Mouse (Mus musculus) frontal cortex, postnatal 14 days (tissue): ENCODE data around the gene Tmem129.

Source experiments
- DNase-seq, 2 experiments: peaks; one replicate each; pipeline ENCODE4 v3.0.0; 2022; ENCODE audit warnings: low spot score in 2 of 2

Tmem129 gene

DNA sequence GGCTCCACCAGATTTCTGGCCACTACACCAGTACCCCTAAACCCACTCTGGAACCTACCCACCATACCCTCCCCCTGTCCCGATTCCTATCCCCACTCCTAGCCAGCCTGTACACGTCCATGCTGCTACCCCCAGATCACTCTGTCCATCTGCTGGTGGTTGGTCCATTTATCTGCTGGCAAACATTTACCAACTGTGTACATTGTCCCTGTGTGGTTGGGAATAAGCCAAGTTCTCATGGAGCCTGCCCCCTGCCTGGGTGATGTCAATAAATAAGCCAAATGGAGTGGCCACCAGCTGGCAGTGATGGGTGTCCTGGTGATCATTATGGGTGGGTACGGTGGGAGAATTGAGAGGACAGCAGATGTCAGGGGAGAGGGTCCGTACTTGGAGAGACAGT, 28.9 kb upstream of the Tmem129 start:
- DNase-seq: no peak

DNA sequence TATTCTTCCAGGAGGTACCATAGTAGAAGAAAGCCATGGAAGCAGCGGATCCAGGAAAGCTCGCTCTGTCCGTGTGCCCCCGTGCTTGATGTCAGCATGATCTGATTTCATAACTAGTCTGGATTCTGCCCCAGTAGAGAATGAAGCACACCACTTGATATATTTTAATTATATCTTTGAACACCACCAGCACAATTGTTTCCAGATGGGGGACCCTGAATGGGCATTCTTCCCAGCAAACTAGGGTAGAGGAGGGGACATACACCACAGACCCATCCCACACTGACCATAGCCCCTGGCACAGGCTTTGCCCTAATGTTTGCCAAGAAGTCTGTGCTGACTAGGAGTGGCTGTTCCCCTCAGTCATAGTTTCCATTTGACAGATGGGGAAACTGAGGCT, 26.7 kb upstream of the Tmem129 start:
- no peak for DNase-seq

DNA sequence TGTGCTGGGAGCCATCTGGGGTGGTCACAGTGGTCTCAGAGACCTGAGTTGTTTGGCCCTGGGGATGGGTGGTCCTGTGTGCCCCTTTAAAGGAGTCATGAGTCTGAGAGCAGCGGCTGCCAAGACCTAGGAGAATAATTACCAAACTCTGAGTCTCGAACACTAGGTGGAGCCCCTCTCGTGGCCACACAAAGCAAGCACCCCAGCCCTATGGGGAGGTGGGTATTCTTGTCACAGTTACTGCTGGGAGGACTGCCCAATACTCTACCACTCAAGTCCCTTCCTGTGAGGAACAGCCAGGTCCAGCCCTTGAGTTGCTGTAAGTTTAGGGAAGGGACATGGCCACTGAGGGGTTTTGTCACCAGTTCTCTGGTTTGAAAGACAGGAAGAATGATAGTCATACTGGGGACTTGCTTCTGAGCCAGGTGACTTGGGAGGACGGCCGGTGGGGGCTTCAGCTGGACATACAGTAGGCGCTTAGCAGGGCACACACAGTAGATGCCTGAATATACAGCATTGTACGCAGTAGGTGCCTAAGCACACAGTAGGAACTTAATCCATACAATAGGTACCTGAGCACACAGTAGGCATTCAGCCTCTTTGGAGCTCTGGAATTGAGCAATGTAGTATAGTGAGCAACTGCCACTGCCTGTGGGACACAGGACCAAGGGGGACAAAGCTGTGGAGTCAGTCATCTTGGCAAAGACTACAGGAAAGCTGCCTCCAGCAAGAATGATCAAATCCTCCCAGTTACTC, 25.9 kb upstream of the Tmem129 start:
- no peak for DNase-seq

DNA sequence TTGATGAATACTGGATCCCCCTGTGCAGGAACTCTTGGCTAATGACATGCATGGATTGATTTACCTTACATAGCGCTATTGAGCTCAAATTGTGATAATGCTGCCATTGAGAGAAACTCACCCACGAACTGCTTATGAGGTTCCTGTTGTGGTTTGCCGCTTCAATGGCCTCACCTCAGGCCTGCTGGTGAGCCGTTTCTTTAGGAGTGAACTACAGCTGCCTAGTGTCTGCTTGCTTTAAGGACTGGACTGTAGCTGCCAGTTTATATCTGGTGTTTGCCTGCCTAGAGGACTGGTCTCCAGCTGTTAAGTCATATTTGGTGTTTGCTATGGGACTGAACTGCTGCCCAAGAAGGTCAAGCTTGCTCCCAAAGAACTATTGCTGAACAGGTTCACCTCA, 24.7 kb upstream of the Tmem129 start:
- no peak for DNase-seq

DNA sequence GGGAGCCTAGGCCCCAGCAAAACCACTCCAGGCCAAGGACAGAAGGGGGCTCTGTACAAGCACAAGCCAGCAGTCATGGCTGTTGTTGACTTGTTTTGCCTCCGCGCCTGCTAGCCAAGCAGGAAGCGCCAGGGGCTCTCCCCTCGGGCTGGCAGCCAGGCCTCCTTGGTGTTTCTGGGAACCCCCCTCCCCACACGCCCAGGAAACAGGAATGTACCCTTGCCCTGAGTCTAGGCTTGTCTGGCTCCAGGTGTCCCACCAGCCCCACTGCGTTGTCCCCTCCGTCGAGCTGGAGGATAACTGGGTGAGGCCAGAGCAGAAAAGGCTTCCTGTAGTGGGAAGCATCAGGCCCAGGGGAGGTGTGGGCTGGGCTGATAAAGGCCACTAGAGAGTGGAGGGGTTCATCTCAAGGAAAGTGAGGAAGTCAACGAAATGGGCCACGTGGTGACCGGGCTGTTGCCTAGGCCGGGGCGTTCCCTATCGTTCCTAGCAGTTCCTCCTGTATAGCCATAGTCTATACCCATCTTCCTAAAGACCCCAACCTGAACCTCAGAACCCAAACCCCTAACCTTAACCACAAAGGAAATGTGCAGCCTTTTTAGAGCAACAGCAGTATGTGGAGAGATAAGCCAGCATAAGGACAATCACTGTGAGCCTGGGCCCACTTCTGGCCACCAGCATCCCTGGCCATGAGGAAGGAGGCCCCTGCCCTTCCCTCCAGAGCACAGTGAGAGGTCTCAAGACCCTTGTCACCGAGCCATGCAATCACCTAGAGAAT, 23.6 kb upstream of the Tmem129 start:
- no peak for DNase-seq

DNA sequence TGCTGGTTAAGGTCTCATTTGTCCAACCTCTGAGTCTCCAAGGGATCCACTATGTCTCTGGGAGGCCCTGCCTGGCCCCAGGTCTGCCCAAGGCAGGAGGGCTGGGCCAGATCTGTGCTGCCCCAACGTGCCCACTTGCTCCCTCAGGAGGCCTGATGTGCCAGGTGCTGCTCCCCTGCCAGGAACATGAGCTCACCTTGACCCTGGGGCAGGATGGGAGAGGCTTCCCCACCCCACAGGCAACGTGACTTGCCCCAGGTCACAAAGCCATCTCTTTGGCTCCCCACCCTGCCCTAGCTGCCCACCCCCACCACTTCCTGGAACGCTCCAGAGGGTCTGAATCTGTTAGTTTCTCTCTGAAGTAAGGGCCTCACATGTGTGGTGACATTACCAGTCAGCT, 22.8 kb upstream of the Tmem129 start:
- DNase-seq: no peak

DNA sequence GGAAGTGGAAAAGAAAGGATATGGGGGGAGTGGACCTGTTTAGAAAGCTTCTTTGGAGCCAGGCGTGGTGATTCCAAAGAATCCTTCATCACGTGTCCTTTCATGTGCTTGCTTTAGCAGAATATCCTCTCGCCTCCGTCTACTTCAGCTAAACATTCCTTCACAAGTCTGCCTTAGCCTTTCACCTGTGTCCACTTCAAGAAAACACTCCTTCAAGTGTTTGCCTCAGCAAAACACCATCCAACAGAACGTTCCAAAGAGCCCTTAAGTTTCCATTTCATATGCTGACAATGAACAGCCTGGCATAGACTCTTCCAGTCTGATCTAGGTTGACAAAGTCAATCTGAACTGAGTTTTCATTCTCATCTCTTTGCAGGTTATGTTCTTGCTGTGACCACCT, 20.0 kb upstream of the Tmem129 start:
- no peak for DNase-seq

DNA sequence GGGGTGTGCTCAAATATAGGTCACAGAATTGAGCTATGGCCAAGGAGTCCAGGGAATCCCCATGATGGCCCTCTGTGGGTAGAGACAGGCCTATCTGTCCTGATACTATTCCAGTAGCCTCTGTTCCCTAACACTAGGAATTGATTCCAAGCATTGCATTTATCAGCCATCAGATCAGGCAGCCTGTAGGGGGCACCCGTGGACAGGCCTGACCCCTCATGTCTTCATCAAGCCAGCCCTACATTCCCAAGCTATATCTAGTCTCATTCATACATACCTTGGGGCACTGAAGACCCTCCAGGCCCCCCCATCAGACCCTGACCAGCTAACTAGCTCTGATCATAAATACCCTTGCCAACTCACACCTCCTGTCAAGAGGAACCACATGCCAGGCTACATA, 17.7 kb upstream of the Tmem129 start:
- peak in 1 of 2 experiments; percentile 39 for DNase-seq

DNA sequence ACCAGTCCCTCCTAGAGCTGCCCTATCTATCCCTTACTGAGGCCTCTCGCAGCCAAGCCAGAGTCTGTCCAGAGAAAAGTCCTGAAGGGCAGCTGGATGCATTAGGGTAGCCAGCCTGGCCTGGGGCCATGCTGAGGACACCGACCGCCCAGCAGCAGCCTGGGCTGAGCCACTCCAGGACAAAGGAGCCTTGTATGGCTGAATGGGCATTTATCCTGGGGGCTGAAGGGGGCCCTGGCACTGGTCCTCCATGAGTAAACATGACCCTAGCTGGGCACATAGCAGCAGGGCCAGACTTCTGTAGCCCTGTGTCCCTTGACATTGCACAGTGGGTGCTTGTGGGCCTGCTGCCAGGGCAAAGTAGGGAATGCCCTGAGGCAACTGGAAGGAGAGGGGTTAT, 16.2 kb upstream of the Tmem129 start:
- peak in 1 of 2 experiments; percentile 45 for DNase-seq

DNA sequence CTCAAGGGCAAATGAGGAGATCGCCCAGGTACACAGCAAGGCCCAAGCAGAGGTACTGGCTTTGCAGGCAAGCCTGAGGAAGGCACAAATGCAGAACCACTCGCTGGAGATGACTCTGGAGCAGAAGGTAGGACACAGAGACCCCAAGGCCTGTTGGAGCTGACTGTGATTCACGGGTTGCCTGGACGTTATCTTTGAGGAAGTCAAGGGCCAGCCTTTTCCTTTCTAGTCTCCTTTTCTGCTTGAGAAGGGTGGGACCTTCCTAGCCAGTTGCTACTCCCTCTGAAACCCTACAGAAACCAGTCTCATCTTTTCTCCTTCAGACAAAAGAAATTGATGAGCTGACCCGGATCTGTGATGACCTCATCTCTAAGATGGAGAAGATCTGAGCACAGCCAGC, 13.4 kb upstream of the Tmem129 start:
- no peak for DNase-seq

DNA sequence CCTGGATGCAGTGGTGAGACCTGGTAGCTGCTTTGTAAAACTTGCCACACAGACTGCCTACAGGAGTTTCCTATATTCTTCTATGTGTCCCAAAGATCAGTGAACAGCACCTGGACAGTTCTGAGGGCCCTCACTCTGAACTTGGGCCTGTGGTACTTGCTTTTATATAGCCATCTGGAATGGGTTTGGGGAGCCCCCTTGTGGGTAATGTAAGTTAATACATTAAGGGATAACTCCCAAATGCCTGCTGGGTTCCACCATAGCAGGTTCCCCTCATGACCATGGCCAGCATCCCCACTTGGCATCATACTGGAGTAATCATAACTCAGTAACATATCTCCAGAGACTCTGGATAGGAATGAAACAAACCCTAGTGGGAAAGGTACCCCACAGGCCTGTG, 10.0 kb upstream of the Tmem129 start:
- DNase-seq: no peak

DNA sequence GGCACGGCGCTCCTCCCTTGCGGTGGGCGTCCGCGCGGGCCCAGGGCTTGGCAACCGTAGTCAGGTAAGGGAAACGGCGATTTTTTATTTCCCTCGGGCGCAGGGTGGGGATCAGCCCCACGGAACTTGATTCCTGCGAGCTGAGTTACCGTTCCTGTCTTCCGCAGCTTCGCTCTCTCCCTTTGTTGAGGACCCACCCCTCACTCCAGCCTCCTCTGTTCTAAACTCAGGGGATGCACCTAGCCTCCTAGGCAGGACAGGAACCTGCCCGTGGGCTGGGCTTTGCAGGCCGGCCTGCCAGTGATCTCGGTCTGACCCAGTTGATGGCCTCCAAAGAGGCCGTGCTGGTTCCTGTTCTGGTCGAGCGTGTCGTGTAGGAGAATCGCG, 441 bp upstream of the Tmem129 start:
- DNase-seq: no peak

DNA sequence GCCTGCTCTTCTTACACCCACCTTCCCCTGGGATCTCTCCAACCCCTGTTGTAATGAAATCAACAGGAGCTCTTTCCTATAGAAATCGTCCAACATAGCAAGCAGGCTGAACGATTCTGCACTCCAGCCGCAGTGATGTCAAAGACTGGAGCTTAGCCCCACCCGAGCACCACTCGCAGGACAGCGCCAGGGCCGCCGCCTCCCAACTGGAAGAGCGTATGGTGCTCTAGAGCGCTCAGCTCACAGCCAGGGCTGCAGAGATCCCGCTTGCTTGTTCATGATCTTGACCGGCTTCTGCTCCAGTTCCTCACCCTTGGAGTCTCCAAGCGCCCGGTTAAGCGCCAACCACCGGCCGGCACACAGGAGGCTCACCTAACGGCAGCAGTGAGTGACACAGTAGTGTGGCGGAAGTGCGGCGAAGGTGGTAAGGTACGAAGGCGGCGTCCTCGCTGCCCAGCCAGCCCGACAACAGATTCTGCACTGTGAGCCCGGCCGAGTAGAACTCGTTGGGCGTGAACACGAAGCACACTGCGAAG, 897 bp downstream of the Tmem129 start:
- no peak for DNase-seq

DNA sequence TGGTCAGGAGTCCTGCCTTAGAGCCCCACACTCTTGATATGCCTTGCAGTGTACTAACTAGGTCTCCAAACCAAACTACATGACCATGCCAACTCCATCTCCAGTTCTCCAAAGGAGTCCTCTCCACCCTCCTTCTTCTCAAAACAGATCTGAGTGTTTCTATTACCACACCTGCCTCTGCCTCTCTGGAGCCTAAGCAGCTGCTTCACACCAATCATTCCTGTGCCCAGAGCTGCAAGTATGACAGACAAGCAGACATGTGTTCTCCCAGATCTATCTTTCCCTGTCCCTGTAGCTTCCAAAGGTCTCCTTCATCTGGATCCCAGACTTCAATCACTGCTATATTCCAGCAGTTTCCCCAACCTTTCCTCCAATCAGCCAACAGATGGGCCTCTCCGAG, 1.5 kb downstream of the Tmem129 start:
- DNase-seq: no peak

DNA sequence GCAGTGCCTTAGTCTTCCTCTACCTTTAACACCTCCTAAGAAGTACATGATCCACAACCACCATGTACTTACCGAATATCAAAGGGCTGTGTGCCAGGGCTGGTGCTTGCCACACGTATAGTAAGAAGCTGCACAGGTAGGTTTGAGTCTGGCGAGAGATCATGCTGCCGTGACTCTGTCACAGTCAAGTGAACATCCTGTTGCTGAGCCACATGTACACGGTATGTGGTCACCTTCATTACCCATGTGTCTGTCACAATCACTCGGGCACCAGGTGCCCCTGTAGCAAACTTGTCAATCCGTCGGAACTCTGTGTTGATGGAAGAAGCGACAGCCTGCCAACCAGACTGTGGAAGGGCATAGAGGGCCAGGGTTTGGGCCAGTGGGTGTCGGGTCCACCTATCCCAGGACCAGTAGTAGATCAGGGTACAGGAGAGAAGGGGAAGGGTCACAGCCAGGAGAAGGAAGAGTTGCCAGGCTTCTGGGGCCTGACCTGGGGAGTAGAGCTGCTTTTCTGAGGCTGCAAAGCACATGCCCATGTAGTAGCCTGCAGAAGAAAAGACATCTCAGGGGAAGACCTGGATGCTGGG, 2.9 kb downstream of the Tmem129 start:
- DNase-seq: no peak

DNA sequence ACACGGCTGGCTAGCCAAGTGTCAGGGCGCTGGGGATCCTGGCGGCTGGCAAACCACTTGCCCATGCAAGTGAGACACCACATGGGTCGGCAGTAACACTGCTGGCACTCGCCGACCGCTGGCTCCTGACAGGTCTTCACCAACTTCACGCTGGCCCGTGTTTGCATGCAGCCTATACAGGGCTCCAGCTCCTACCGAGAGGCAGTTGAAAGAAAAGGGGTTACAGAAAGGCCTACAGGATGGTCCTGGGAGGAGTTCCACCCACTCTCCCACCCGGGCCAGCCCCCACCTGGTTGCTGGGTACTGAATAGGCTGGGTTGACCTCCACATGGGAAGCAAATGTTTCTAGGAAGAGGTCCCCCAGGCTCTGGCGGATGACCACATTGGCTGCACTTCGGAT, 3.8 kb downstream of the Tmem129 start:
- no peak for DNase-seq

DNA sequence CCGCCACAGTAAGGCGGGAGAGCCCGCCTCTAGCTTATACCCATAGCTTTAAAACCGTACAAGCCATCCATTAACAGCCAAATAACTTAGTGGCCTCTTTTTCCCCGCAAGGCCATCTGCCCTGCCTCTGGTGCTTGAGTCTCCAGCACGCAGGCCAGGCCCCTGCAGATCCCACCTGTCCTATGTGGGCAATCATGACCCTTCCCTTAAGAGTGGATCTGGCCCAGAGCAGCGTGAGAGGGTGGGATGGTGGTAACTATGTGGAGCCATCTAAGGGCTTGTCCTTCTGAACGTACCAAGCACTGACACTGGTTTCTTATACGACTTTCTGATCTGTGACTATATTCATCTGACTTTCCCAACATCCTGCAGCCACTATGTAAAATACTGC, 5.4 kb downstream of the Tmem129 start:
- no peak for DNase-seq

DNA sequence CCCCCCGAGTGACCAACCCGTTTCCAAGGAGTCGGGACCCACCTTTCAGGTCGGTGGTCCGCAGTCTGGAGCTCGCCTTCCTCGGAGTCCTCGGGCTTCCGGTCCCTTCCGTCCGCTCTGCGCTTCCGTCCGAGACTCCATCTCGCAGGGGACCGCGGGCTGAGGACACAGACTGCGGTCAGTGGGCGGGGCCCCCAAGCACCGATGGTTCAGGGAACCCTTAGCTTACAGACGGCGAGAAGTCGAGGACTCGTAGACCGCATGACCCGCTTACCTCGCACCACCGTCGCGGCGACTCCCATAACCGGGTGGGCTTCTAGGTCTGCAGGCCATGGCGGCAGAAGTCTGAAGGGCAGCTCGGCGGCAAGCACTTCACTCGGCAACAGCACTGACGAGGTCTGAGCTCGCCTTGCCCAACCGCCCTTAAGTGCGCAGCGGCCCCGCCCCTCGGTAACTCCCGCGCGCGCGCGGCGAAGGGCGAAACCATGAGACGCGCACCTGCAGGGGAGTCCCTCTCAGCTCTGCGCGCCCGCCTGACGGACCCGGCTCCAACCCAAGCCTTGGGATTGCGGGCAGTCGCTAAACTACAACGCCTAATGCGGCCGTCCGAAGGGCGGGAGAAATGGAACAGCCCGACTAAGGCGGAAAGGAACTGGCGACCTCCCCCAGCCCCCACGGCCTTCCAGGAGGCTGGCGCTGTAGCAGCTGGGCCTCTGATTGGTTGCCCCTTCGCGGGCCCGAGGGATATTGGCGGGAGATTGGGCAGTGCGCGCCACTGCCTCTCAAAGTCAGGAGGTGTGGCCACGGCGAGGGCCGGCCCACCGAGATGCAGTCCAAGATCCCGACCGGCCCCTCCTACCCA, 6.1 kb downstream of the Tmem129 start, which contains the start of gene Slbp:
TSS of gene Slbp (minus strand) at position 654 of the 862 bp plus-strand sequence.
- peak; percentile 93 for DNase-seq

DNA sequence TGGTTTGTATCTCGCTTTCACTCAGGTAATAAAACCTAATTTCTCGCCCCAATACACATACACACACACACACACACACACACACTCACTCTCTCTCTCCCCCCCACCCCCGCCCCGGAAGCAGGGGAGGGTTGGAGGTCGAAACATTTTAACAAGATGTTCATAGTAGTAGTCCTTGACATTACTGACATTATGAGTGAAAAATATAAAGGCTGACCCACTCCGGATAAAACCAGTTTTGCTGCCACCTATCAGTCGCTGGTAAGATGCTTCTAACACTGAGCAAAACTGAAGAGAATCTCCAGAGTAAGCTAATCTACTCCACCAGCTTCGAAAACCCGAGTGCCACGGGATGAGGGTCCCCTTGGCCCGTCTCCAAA, 6.7 kb downstream of the Tmem129 start:
- no peak for DNase-seq

DNA sequence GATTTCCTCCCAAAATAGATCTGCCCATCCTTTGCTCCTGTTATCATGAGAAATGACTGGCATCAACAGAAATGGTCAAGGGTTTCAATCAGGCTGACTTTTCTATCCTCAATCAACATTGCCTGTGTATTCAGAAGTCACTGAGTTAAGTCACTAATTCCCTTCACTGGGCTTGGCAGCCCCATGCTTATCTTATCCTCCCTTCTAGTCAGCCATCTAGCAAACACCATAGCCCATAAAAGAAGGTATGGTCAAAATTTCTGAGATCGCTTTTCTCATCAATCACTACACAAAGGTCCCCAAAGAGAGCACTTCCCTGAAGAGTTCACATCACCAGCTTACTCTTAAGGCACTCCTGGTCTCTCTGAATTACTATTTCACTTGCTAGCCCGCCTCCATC, 7.2 kb downstream of the Tmem129 start:
- DNase-seq: no peak

DNA sequence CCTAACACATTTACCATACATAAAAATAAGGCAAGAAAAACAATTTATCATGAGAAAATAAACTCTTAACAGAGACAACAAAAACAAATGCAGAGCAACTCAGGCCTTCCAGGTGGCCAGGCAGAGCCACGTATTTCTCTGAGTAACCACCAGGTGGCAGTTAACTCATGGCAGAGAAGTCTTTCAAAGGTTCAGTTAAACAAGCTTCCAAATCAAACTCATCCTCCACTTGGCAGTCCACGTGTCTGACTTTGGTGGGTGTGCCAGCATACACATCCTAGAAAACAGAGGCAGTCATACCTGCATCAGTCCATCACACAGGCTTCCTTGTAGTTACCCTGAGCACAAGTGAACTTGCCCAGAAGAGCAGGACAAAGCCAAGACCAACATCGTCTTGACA, 17.6 kb downstream of the Tmem129 start:
- DNase-seq: peak in 1 of 2 experiments; percentile 46

DNA sequence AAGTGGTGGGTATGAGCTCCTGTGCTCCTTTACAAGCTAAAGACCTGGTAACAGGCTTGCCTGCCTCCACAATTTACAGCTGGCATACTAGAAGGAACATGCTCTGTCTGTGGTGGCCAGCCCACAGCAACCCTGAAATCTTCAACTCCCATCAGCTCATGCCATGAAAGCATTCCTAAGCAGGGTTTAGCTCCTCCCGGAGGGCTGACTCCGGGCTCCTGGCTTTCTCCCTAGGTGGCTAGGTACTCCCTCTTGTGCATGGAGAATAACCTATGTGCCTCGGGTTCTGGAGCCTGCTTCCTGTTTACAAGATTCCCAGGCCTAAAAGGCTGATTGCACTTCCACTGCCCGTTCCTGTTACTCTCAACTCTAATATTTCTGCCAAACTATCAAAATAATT, 19.4 kb downstream of the Tmem129 start:
- no peak for DNase-seq
